Mouse (Mus musculus) E14TG2a.4 (cell line): ENCODE measurements around the gene Inpp5b.

Source experiments
- CTCF ChIP-seq: conservative IDR thresholded peaks from 2 replicates; pipeline ENCODE4 v1.5.1; 2014; ENCODE audit warnings: low read length
- NANOG ChIP-seq: IDR thresholded peaks from 2 replicates; pipeline ENCODE4 v1.6.1; 2014; ENCODE audit warnings: borderline replicate concordance, low read length, mixed read lengths
- POU5F1 ChIP-seq: IDR thresholded peaks from 2 replicates; pipeline ENCODE4 v1.6.1; 2014; ENCODE audit warnings: low read length, borderline replicate concordance

- no peak for TF ChIP-seq CTCF
- TF ChIP-seq NANOG: no peak
- no peak for TF ChIP-seq POU5F1
Measured at GRCm38 (mm10) chr4:124782395-124782794, 40.7 kb downstream of the Inpp5b start.
